Mouse (Mus musculus): ENCODE measurements around the gene Gm14137. TPM values are rescaled to one million over a fixed set of nuclear protein-coding genes. Genes with fewer than 3 reads are reported as not detected.

Gm14137 gene
- polyA plus RNA-seq, 1 experiment from 2014 or later: 0.10 TPM

Other genes with a start within 250 kb of the Gm14137 start
- 4.5 and 5.7 TPM in 2 replicates for gene Chst14, start 248.0 kb upstream of the Gm14137 start, polyA plus RNA-seq (2015; fragmentation: Nextera tagmentation; extraction: Ambion mirVana)
- 12.3 and 12.4 TPM in 2 replicates for gene Ccdc32, start 145.1 kb upstream of the Gm14137 start, polyA plus RNA-seq (2015; fragmentation: Nextera tagmentation; extraction: Ambion mirVana)
- gene Rpusd2, start 139.7 kb upstream of the Gm14137 start, polyA plus RNA-seq (2015; fragmentation: Nextera tagmentation; extraction: Ambion mirVana): 2.6 and 2.8 TPM in 2 replicates
- 55.2 and 59.3 TPM in 2 replicates for gene Knl1, start 127.4 kb upstream of the Gm14137 start, polyA plus RNA-seq (2015; fragmentation: Nextera tagmentation; extraction: Ambion mirVana)
- 30.4 and 36.9 TPM in 2 replicates for gene Rad51, start 61.7 kb upstream of the Gm14137 start, polyA plus RNA-seq (2015; fragmentation: Nextera tagmentation; extraction: Ambion mirVana)
- 45.0 and 50.7 TPM in 2 replicates for gene Rmdn3, start 17.5 kb upstream of the Gm14137 start, polyA plus RNA-seq (2015; fragmentation: Nextera tagmentation; extraction: Ambion mirVana)
- gene Gchfr, start 6.7 kb upstream of the Gm14137 start, polyA plus RNA-seq (2015; fragmentation: Nextera tagmentation; extraction: Ambion mirVana): 81.3 and 102 TPM in 2 replicates
- gene Zfyve19, start 34.1 kb downstream of the Gm14137 start, polyA plus RNA-seq (2015; fragmentation: Nextera tagmentation; extraction: Ambion mirVana): 19.0 and 21.6 TPM in 2 replicates
- 7.0 and 7.1 TPM in 2 replicates for gene Dnajc17, start 34.3 kb downstream of the Gm14137 start, polyA plus RNA-seq (2015; fragmentation: Nextera tagmentation; extraction: Ambion mirVana)
- gene Ppp1r14d, start 55.4 kb downstream of the Gm14137 start, polyA plus RNA-seq (2015; fragmentation: Nextera tagmentation; extraction: Ambion mirVana): 0.20 TPM in 1 of 2 replicates, not detected in the other
- gene Spint1, start 62.9 kb downstream of the Gm14137 start, polyA plus RNA-seq (2015; fragmentation: Nextera tagmentation; extraction: Ambion mirVana): 0.15 and 0.35 TPM in 2 replicates
- gene Rhov, start 96.8 kb downstream of the Gm14137 start, polyA plus RNA-seq (2015; fragmentation: Nextera tagmentation; extraction: Ambion mirVana): 0.08 and 0.26 TPM in 2 replicates
- 6.3 and 6.4 TPM in 2 replicates for gene Vps18, start 114.2 kb downstream of the Gm14137 start, polyA plus RNA-seq (2015; fragmentation: Nextera tagmentation; extraction: Ambion mirVana)
- 1.9 and 2.1 TPM in 2 replicates for gene Dll4, start 151.3 kb downstream of the Gm14137 start, polyA plus RNA-seq (2015; fragmentation: Nextera tagmentation; extraction: Ambion mirVana)
- gene Chac1, start 176.7 kb downstream of the Gm14137 start, polyA plus RNA-seq (2015; fragmentation: Nextera tagmentation; extraction: Ambion mirVana): 2.9 and 3.4 TPM in 2 replicates